Mouse (Mus musculus): ENCODE measurements around the gene Cntnap5c.

The Cntnap5c gene

DNA sequence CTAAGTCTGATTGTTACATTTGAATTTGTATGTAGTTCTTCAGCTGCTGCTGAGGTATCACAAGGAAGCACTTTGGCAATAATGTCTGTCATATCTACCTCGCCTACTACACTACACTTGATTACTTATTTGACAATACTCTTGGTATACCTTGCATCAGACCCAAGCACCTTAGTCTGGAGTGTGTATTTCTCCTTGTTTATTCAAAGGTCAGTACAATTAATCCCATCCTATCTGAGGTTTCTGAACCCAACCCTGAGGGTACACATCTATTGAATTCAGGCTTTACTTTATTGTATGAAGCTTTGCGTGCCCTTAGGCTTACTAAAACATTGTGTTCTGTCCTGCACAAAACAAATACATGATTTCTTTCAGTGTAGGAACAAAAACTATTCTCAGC, 235.1 kb downstream of the Cntnap5c start:
- no peak for DNase-seq

- DNase-seq: no peak
Measured at GRCm38 (mm10) chr17:58041178-58041577, 271.8 kb downstream of the Cntnap5c start.

- no peak for DNase-seq
Measured at GRCm38 (mm10) chr17:58045149-58045548, 275.8 kb downstream of the Cntnap5c start.

DNA sequence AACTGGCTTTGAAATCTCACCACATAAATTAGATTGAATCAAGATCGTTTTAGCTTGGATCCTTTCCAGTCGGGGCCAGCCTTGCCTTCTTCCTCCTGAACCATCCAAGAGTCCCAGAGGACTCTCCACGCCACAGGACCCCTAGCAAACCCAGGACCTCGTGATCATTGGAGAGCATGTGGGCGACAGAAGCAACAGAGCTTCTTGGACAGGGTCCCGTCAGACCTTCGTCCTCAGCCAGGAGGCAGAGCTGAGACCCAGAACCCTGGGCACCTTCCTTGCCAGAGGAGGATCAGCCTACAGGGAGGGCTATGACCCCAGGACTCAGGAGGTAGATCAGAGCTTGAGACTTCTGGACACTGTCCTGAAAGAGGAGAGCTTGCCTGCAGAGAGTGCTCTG, 300.5 kb downstream of the Cntnap5c start:
- DNase-seq: no peak

DNA sequence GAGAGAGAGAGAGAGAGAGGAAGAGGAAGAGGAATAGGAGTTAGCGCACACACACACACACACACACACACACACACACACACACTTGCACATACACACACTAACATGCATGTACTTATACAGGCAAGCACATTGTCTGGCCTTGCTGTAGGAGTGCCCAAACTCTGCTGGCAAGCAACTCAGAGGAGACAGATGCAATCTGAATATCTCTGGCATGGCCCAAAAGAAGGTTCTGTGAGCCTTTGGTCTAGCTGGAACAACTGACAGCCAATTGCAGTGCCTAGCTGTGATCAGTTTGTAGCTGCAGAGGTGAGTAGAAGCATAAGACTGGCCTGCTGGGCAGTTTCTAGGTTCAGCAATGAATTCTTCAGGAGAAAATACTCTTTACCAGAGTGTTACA, 313.3 kb downstream of the Cntnap5c start:
- DNase-seq: no peak

DNA sequence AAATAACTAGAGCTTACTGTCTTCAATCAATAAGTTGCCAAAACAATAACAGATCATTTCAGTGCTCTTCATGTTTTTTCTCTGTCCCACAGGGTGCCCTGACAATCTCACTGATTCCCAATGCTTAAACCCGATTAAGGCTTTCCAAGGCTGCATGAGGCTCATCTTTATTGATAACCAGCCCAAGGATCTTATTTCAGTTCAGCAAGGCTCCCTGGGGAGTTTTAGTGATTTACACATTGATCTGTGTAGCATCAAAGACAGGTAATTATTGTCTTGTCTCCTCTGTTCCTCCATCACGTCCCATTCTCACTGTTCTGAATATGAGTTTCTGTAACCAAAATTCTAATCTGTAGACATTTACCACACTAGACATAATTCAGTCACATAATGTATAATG, 335.1 kb downstream of the Cntnap5c start:
- DNase-seq: no peak

GRCm38 (mm10) chr17:58107901-58108300, 338.5 kb downstream of the Cntnap5c start:
- no peak for DNase-seq

GRCm38 (mm10) chr17:58108335-58108734, 339.0 kb downstream of the Cntnap5c start:
- DNase-seq: no peak

DNA sequence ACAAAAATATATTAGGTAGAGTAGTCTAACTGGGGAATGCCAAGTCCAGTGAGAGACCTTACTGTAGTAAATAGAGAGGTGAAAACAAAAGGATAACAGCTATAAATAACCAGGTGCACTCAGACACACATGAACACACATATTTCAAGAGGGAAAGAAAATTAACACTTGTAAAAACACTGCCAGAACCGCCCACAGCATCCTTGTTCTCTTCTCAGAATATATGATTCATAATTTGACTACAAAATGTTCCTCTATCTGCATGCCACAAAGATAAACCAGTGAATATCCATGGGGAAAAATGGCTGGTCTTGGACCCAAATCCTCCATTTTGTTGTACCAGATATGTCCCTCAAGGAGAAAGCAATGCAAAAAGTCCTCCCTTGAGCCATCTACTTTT, 417.8 kb downstream of the Cntnap5c start:
- DNase-seq: no peak

DNA sequence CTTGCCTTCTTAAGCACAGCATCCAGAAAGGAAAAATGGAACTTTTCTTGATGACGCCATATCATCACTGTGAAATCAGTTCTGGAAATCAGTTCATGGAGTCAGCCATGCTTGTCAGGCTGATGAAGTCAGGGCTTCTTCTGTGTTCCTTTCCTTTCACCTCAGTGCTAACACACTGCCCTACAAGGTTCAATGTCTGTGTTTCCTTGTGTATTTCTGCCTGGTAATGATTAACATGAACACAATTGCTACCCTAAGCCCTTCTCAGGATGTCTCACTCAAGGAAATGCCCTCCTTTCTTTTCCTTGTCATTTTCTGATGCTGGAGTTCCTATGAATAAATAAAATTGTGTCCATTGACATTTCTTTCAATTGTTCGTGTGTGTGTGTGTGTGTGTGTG, 431.8 kb downstream of the Cntnap5c start:
- DNase-seq: no peak

- DNase-seq: no peak
Measured at GRCm38 (mm10) chr17:58268058-58268457, 498.7 kb downstream of the Cntnap5c start.

GRCm38 (mm10) chr17:58351310-58351709, 581.9 kb downstream of the Cntnap5c start:
- DNase-seq: no peak

- DNase-seq: no peak
Measured at GRCm38 (mm10) chr17:58356224-58356623, 586.9 kb downstream of the Cntnap5c start.

DNA sequence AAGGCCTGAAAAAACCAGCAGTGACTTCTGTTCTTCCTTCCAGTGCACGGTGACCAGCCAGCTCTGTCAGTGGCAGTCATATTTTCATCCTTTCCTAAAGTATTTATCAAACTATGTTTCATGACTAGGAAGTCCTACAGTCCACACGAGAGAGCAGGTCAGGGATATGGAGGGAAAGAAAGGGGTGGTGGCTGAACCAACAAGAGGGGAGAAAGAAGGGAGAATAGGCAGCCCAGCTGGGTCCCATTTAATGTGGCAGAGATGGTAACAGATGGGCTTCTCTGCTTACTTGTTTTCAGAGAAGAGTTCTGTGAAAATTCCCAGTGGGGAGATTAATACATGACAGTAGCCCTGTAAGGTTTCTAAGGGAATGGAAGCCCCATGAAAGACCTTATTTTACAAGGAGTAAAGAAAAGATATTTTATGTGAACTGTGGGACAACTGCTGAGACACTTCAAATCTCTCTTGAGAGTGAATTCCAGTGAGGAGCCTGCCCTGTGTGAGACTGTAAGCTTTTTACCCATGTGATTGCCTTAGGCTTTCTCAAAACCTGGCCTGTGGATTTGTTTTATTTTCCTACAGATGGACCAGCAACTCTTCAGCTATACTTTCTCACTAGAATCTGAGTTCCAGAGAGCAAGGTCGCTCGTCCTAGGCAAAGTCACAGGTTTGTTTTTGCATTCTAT, 594.4 kb downstream of the Cntnap5c start:
- no peak for DNase-seq

GRCm38 (mm10) chr17:58370089-58370488, 600.7 kb downstream of the Cntnap5c start:
- DNase-seq: no peak

GRCm38 (mm10) chr17:58407769-58408168, 638.4 kb downstream of the Cntnap5c start:
- no peak for DNase-seq

- DNase-seq: no peak
Measured at GRCm38 (mm10) chr17:58408756-58409155, 639.4 kb downstream of the Cntnap5c start.

DNA sequence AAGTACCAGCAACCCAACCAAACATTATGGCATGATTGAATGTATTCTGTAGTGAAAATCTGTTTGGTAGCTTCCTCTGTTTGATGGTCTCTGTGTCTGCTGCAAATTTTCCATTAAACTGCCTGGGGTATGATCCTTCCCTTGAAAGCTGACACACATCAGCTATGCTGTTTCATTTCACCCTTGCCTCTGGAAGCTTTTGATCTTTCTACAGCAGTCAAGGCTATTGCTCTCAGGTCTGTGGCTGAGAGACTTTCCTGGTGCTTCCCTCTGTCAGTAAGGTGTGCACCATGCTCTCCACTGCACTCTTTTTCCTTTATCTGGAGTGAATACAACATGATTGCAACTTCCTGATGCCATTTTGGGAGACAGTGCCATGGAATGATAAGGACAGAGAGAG, 668.1 kb downstream of the Cntnap5c start:
- DNase-seq: no peak
